Mouse (Mus musculus) megakaryocyte, adult 5-6 weeks (primary cell): ENCODE results near the gene Cops4. TPM values are rescaled to one million over a fixed set of nuclear protein-coding genes. Genes with fewer than 3 reads are reported as not detected.

ENCODE experiments used
- ATAC-seq: 2 replicates; pipeline ENCODE4 v1.8.0; 2016; ENCODE audit warnings: mild to moderate bottlenecking, inconsistent platforms; ENCODE audit not compliant: poor library complexity, severe bottlenecking
- total RNA-seq, 2 experiments: library from RNA; stranded (forward) in 1 of 2; stranded (reverse) in 1 of 2; fragments of 153-499, 151-499 nt in 1 of 2; fragments of 221-1000, 200-1000 nt in 1 of 2; gene quantifications; 2 replicates each; pipeline versions ENCODE4 v1.2.3 to v1.2.4; 2015 to 2017

Gene Cops4
- total RNA-seq, 2 experiments from 2014 or later, result 45.6 to 81.5 TPM

DNA sequence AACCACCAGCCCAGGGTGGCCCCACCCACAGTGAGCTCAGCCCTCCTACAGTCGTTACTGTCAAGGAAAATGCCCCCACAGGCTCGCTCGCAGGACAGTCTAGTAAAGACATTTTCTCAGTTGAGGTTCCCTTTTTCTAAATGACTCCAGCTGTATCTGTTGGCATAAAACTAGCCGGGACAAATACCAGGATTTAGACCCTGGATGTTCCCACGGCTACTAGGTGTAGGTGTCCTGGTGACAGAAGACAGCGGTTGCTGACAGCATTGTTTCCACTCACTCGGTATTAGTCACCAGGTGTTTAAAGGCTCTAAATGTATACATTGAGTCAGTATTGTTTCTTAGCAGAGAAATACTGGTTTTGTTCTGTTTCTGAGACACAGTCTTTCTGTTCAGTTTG, 17.7 kb downstream of the Cops4 start:
- ATAC-seq, result no peak

- ATAC-seq, result peak; percentile 86
Observed at GRCm38 (mm10) chr5:100536638-100537037, 18.5 kb downstream of the Cops4 start.

- peak; percentile 81 for ATAC-seq
Observed at GRCm38 (mm10) chr5:100546294-100547080, 28.4 kb downstream of the Cops4 start.

- no peak for ATAC-seq
Observed at GRCm38 (mm10) chr5:100548236-100548635, 30.1 kb downstream of the Cops4 start.

GRCm38 (mm10) chr5:100549311-100549710, 31.2 kb downstream of the Cops4 start:
- ATAC-seq, result no peak

- no peak for ATAC-seq
Observed at GRCm38 (mm10) chr5:100550151-100550550, 32.0 kb downstream of the Cops4 start.

- peak; percentile 30; the same call in 1 of the 2 replicates for ATAC-seq
Observed at GRCm38 (mm10) chr5:100551952-100552351, 33.8 kb downstream of the Cops4 start.

DNA sequence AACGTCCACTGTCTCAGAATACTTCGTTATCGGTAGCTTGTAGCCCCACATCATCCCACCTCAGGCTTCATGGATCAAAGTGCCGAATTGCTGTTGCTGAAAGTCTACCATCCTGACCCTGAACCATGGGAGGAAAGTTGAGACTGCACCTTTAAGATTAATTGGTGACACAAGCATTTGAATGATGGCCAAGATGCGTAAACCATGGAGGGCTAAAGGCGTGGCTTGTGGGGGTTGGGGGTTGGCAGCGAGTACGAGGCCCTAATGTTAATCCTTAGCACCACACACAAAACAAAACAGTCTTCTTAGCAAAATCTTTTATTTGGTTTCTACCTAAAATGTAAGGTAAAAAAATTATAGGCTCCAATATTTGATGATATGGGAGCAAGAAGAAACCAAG, 35.3 kb downstream of the Cops4 start:
- no peak for ATAC-seq

DNA sequence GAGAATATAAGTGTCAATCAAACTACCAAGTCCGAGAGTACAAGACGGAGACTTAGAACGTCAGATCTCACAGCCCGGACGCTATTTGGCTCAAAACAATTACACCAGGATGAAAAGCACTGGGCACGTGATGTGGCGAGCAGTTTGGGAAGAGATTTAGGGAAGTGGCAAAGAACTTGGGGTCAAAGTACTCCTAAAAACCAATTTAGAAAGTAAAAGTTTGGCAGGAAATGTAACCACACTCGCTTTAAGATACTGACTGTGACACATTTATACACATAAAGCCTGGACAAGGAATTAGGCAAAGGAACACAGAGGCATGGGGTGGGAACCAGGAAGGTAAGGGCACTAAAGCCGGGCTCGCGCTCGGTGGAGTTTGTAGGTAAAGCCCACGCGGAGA, 38.9 kb downstream of the Cops4 start:
- peak; percentile 44 for ATAC-seq

DNA sequence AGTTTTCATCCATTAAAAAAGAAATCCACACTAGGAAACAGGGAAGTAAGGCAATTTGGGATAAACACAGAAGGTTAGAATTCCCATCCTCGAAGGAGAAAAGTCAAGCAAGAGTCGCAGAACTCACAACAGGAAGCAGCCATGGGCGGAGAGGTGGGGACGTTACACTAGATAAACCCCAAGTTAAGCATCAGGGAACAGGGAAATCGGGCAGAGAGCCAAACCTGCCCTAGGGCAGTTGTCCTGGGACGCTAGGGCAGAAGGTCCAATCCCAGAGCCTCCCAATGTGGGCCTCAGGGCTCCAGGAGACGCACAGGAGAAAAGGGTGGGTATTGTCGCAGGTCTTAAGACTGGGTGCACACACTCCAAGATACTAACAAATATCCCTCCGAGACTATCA, 39.4 kb downstream of the Cops4 start:
- no peak for ATAC-seq

GRCm38 (mm10) chr5:100558783-100559182, 40.7 kb downstream of the Cops4 start:
- no peak for ATAC-seq

- ATAC-seq, result peak; percentile 78
Observed at GRCm38 (mm10) chr5:100559357-100559756, 41.2 kb downstream of the Cops4 start.

DNA sequence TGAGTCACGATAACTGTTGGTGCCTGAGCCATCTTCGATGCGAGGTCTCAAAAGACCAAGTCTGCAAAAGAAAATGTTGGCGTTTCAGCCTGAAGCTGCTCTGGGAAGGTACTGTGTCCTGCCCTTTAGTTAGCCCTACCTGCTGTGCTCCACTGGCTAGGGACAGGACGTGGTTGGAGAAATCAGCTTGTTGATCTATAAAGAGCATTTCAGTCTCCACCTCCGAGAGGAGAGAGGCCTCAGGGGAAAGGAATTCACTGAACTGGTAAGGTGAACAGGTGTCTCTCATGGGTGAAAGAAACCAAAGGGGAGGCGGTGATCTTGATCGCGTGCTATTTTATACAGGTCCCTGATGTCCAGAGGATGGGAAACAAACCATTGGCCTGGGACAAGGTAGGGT, 44.6 kb downstream of the Cops4 start:
- ATAC-seq, result no peak

DNA sequence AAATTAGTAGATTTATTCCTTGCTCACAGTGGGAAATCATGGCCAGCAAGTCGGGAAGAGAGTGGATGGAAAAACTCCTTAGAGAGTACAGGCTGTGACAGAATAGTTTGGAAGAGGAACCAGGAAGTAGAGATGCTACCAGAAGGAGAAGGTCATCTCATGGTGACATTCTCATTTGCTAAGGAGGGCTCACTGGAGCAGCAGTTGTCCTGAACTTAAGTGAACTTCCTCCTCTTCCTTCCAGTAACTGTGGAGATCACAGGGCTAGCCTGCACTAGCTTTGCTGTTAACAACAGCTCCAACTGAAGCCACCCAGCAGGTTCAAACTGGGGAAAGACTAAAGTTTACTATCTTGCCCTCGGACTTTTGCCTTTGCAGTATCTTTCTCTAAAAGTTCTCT, 48.7 kb downstream of the Cops4 start:
- peak; percentile 39 for ATAC-seq

GRCm38 (mm10) chr5:100567258-100568032, 49.3 kb downstream of the Cops4 start:
- no peak for ATAC-seq

DNA sequence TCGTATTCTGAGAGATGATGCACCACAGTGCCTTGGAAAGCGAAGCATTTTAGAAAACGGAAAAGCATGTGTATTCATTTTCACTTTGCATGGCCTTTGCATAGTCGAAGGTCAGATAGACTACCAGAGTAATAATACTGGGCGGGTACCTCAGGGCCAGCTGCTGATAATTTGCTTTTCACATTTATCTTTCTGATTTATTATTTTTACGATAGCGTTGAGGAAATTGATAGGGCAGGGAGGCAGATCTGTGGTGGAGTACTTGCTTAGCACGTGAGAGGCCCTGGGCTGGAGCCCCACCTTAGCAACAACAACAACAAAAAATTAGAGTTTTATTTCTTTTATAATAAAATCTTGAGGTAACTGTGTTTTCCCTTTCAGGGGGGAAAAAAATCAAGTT, 50.1 kb downstream of the Cops4 start:
- ATAC-seq, result no peak

DNA sequence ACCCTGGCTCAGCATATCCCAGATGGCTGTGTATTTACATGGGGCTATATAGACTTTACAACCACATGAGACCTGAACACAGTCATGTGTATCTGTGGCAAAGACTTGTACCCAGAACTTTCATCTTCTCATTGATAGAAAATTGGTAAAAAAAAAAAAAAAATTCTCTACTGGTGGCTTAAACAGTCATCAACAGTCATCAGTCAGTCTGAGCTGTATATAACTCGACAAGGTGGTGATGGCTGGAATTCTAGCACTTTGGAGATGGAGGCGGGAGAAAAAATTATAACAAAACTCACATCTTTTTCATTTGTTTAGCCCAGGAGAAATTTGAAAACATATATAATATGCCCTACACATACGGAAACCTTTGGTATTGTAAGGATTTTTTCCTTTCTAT, 50.7 kb downstream of the Cops4 start:
- no peak for ATAC-seq

DNA sequence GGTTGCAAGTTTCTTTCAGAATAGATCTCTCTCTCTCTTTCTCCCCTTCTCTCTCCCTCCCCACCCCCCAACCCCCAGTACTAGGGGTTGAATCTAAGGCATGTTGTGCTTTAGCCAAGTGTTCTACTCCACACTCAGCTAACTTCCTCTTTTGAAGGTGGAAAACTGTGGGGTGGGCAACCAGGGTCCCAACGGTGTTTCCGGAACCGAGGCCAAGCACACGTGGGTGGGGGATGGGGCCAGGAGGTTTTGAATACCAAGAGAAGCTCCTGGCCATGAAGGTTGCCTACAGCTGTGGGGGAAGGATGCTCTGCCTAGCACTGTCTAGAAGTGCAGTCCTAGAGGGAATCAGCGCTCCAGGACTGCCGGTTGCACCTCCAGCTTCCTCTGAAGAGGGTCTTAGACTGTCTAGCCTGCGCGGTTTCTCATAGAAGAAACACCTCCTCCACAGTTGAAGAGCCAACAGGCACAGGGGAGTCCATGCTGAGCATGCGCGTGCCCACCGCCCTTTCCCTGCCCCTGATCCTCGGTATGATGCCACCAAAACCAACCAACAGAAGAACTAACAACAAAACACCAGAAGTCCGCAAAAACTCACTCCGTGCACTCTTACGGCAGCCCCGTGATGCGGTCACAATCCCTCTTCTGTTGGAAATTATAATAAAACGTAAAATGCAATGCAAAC, 51.3 kb downstream of the Cops4 start:
- peak; percentile 24 for ATAC-seq

GRCm38 (mm10) chr5:100569997-100570595, 52.0 kb downstream of the Cops4 start:
- ATAC-seq, result peak; percentile 26

DNA sequence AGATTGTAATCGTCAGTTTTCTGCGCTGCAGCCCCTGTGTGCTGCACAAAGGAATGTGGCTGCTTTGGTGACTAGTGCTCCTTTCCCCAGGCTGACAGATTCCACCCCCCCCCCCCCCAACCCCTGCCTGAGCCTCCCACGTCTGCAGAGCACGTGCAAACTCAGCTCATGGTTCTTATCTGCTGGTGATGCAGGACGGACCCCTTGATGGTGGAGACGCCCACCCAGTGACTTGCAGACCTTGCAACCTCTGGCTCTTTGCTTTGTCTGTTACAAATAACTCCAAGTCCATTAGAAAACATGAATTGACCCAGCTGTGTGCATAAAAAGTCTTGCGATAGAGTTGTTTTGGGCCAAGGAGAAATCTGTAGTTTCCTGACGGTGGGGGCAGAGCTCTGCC, 52.6 kb downstream of the Cops4 start:
- no peak for ATAC-seq

GRCm38 (mm10) chr5:100572069-100572468, 54.0 kb downstream of the Cops4 start, which contains the start of gene Plac8:
TSS of gene Plac8 (minus strand) at chr5:100572245.
- ATAC-seq, result peak; percentile 49; the same call in 1 of the 2 replicates
